Mouse (Mus musculus): Measurements from ENCODE around the gene Fgf22. TPM values are rescaled to one million over a fixed set of nuclear protein-coding genes. Genes with fewer than 3 reads are reported as not detected.

The Fgf22 gene
- polyA plus RNA-seq, 1 experiment from 2014 or later: 1.2 TPM

DNA sequence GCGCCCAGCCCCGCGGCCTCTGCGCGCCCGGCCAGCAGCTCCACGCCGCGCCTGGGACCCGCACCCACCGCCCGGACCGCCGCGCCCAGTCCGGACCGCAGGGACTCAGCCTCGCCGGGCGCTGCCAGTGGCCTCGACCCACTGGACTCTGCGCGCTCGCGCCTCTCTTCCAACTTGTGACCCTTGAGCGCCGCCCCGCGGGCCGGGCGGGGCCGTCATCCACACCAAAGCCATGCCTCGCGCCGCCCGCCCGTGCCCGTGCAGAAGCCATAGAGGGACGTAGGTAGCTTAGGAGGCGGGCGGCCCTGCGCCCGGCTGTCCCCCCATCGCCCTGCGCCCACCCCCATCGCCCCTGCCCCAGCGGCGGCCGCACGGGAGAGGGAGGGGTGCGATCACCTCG lies 19.5 kb upstream of the Fgf22 start:
- H3K4me1 ChIP-seq: no peaks in the 10 kb centered on the region
- H3K9me3 ChIP-seq: peaks cover 50% of the 10 kb centered on the region
- 0 out of 2 replicates have a peak overlapping the region, but pooled peaks have one; percentile 10 for H3K27ac ChIP-seq
- H3K4me3 ChIP-seq: no peak overlapping the region
- no peak for ATAC-seq (ENCODE audit: low FRiP score, low read depth)
- H3K9ac ChIP-seq: no peak overlapping the region
- peak overlapping the region; percentile 36 for H3K4me2 ChIP-seq (replicated peaks)
- 26% methylated on average over 48 of the region's 52 CpGs for WGBS
- peaks cover 77% of the 10 kb centered on the region for H3K36me3 ChIP-seq
- peaks cover 19% of the 10 kb centered on the region for H3K27me3 ChIP-seq (replicated peaks)

DNA sequence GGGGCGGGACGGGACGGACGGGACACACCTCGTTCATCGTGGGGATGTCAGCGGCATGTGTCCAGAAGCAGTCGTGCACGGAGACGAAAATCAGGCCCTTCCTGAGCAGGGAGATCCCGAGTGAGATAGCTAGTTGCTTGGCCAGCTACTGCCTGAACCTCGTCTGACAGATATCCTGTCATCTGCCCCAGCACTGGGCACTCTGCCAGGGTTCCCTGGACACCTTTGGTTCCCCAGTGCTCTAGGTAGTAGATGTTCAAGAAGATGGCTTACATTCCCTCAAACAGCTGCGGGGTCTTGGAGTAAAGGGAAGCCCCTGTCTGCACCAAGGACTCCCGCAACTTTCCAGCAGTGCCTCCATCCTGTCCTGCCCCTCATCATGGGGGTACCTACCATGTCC lies 18.2 kb upstream of the Fgf22 start:
- Histone ChIP-seq H3K4me1 (no peaks in the 10 kb centered on the region), H3K36me3 (peaks cover 91% of the 10 kb centered on the region), H3K4me3 (no peak overlapping the region), H3K27ac (no peak overlapping the region), H3K4me2 (replicated peaks) (no peak overlapping the region), H3K9ac (no peak overlapping the region), H3K27me3 (replicated peaks) (peaks cover 19% of the 10 kb centered on the region), H3K9me3 (peaks cover 53% of the 10 kb centered on the region)
- ATAC-seq (ENCODE audit: low FRiP score, low read depth): no peak
- 92% methylated on average over 14 of the region's 14 CpGs for WGBS

DNA sequence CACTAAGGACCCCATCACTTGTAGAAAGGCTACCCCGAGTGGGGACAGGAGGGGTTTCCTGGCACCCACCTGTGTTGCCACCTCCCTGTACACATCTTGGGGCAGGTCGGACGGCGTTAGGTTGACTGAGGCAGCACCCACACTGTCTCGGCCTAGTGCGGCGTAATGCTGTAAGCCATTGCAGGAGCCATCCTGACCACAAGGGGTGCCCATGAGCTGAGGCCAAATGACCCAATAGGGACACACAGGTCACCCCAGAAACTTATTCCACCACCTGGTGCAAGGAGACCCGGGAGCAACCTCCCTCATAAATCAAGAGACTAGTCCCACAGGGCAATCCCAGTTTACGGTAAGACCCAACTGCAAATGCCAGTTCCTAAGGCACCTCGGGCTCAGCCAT lies 16.6 kb upstream of the Fgf22 start:
- H3K9me3 ChIP-seq: peaks cover 53% of the 10 kb centered on the region
- no peak overlapping the region for H3K4me2 ChIP-seq (replicated peaks)
- no peak overlapping the region for H3K4me3 ChIP-seq
- no peak overlapping the region for H3K27ac ChIP-seq
- WGBS: 87% methylated on average over 10 of the region's 10 CpGs
- ATAC-seq (ENCODE audit: low FRiP score, low read depth): no peak
- peaks cover 98% of the 10 kb centered on the region for H3K36me3 ChIP-seq
- peaks cover 19% of the 10 kb centered on the region for H3K27me3 ChIP-seq (replicated peaks)
- no peak overlapping the region for H3K9ac ChIP-seq
- no peaks in the 10 kb centered on the region for H3K4me1 ChIP-seq

DNA sequence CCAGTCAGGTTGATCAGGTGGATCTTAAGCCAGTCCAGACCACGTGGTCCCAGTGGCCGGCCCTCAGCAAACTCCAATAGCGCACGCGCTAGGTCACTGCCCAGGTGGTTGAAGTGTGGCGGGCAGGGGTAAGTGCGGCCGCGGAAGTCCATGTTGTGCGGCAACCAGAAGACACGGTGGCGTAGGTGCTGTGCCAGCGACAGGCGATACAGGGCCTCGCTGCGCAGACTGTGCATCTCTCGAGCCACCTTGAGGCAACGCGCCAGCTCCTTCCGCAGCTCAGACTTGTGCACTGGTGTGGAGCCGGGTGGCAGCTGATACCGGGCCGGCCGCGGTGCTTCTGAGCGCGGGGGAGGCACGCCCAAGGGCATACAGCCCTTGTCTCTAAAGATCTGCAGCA lies 15.6 kb upstream of the Fgf22 start:
- H3K9ac ChIP-seq: no peak overlapping the region
- H3K27me3 ChIP-seq (replicated peaks): peaks cover 19% of the 10 kb centered on the region
- H3K27ac ChIP-seq: no peak overlapping the region
- no peak overlapping the region for H3K4me2 ChIP-seq (replicated peaks)
- no peaks in the 10 kb centered on the region for H3K4me1 ChIP-seq
- H3K36me3 ChIP-seq: peaks cover 97% of the 10 kb centered on the region
- no peak overlapping the region; the same call in 1 of the 2 replicates for H3K4me3 ChIP-seq
- H3K9me3 ChIP-seq: peaks cover 53% of the 10 kb centered on the region
- WGBS: 95% methylated on average over 28 of the region's 28 CpGs
- ATAC-seq (ENCODE audit: low FRiP score, low read depth): no peak

DNA sequence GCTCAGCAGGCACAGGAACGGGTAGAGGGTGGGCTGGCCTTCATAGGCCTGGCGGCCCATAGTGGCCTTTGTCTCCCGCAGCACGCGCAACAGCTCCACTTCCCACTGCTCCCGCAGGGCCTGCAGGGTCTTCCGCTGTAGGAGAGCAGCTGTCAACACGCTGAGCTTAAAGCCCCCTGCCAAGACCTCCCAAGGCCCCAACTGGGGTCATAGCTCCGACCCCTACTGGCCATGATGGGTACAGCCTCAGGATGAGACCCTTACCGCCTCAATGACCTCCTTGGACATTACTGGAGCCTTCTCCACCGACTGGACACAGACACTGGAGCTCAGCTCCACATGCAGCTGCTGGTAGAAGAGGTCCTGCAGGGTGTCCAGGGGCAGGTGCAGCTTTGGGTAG lies 14.0 kb upstream of the Fgf22 start:
- WGBS: 74% methylated on average over 11 of the region's 11 CpGs

DNA sequence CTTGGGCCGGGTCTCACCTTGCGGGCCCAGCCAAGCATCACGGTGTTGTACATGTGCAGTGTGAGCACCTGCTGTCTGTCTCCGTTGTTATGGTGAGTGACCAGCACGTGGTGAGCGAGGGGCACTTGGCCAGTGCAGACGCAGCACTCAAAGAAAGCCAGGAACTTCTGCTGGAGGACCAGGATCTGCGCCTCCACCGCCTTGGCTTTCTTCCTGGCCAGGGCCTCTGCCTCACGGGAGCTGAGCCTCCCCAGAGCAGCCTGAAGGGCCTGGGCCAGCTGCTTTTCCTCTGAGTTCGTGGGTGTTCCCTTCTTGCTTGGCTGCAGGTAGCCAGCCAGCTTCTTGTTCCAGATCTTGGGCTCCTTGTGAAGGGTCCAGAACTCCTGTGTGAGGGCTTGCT lies 11.7 kb upstream of the Fgf22 start:
- H3K27ac ChIP-seq: no peak overlapping the region
- no peak overlapping the region for H3K4me3 ChIP-seq
- ATAC-seq (ENCODE audit: low FRiP score, low read depth): no peak
- peaks cover 7% of the 10 kb centered on the region; the same call in 1 of the 2 replicates for H3K4me1 ChIP-seq
- H3K9me3 ChIP-seq: peaks cover 25% of the 10 kb centered on the region
- H3K9ac ChIP-seq: no peak overlapping the region
- H3K36me3 ChIP-seq: peaks cover 62% of the 10 kb centered on the region
- H3K4me2 ChIP-seq (replicated peaks): no peak overlapping the region
- no peaks in the 10 kb centered on the region for H3K27me3 ChIP-seq (replicated peaks)
- WGBS: 95% methylated on average over 11 of the region's 11 CpGs

More for the DNA sequence above, 14.0 kb upstream of the Fgf22 start:
- Histone ChIP-seq H3K4me3 (no peak overlapping the region; the same call in 1 of the 2 replicates), H3K27me3 (replicated peaks) (peaks cover 9% of the 10 kb centered on the region), H3K36me3 (peaks cover 85% of the 10 kb centered on the region), H3K4me1 (peaks cover 5% of the 10 kb centered on the region; the same call in 1 of the 2 replicates), H3K4me2 (replicated peaks) (no peak overlapping the region), H3K27ac (no peak overlapping the region), H3K9me3 (peaks cover 45% of the 10 kb centered on the region), H3K9ac (no peak overlapping the region)
- no peak for ATAC-seq (ENCODE audit: low FRiP score, low read depth)

DNA sequence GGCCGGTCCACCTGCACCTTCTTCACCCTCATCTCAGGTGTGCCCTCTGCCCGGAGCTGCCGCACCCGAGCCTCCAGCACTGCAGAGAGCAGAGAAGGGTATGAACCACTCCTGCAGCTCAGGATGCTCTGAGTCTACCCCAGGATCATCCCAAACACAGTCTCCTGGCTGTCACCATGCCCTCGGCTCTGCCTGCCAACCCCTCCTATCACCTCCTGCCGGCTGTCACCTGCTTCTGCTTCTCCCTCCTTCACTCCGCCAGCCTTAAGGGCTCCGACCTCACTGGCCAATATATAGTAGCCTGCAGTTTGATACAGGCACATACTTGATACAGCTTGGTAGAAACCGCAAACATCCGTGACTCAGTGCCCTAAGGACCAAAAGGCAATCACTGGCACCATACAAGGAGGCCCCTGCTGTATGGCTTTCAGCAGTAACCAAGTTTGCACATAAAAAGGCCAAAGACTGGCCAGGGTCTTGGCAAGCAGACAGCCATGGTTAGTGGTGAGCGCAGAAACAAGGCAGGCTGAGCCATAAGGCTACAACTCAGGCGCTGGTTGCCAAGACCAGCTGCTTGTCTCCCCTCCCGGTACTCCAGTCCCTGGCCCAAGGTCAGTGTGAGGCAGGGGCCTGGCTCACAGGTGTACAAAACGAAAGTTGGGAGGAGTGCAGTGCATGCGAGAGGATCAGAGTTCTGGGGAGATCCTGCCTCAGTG lies 11.1 kb upstream of the Fgf22 start:
- Histone ChIP-seq H3K9ac (no peak overlapping the region), H3K36me3 (peaks cover 56% of the 10 kb centered on the region), H3K9me3 (peaks cover 19% of the 10 kb centered on the region), H3K4me3 (no peak overlapping the region), H3K27me3 (replicated peaks) (no peaks in the 10 kb centered on the region), H3K27ac (no peak overlapping the region), H3K4me2 (replicated peaks) (no peak overlapping the region), H3K4me1 (peaks cover 7% of the 10 kb centered on the region; the same call in 1 of the 2 replicates)
- ATAC-seq (ENCODE audit: low FRiP score, low read depth): no peak
- 93% methylated on average over 15 of the region's 15 CpGs for WGBS

DNA sequence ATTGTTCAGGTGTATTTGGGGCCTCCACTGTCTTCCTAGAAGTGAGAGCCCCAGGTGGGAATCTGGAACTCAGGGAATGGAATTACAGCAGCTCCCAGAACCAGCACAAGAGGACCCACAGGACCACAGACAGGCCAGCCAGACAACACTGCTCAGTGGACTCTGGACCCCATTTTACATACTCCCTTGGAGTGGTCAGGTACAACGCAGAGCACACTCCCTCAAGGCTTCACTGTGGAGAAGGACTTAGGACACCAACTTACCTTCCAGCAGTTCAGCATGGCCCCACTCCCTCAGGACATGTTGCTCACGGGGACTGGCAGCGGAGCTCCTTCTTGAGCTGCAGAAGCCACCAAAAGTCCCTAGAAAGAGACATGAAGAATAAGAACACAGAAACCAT lies 9.5 kb upstream of the Fgf22 start:
- WGBS: 96% methylated on average over 3 of the region's 3 CpGs
- Histone ChIP-seq H3K9ac (no peak overlapping the region), H3K27me3 (replicated peaks) (no peaks in the 10 kb centered on the region), H3K4me1 (peaks cover 7% of the 10 kb centered on the region; the same call in 1 of the 2 replicates), H3K4me3 (no peak overlapping the region), H3K36me3 (peaks cover 40% of the 10 kb centered on the region), H3K4me2 (replicated peaks) (peak overlapping the region; percentile 63), H3K9me3 (0 out of 2 replicates have a peak, but pooled peaks cover 3% of the 10 kb centered on the region), H3K27ac (no peak overlapping the region)
- ATAC-seq (ENCODE audit: low FRiP score, low read depth): no peak

DNA sequence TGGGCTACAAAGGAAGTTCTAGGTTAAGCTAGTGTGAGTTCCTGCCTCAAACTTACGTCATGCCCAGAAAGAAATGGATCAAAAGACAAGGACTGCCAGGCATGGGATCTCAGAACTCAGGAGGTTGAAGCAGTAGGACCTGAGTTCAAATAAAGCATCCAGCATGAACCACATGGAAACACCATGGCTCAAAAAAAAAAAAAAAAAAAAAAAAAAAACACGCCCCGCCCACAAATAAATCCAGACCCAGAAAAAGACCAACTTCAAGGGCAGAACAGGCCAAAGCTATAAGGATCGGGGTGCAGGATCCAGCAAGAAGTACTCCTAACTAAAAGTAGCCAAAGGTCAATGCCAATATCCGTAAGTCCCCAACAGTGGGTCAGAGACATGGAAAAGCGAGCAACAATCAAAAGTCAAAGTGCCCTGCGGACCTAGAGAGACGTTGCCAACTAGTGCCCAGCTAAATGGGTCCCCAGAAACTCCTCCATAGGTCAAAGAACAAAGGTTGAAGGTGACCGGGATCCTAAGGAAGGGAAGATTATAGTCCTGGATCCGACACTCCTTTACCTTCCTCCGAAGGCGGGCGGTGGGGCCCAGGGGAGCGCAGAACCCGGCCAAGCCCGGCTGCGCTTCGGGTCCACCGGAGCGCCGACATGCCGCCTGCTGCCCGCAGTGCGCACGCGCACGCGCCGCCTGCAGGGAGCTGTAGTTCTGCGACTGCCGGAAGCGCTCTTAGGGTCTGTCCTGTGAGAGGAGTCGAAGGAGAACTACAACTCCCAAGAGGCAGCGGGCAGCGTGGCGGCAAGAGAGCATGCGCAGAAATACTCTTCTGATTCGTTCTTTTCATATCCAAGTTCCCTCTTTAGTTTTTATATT lies 8.7 kb upstream of the Fgf22 start, which contains the start of gene Polrmt:
Gene Polrmt, minus strand, starts transcription at position 684 of the 876 bp plus-strand sequence.
- peak within 1 kb of the TSS; percentile 53 for H3K4me3 ChIP-seq
- no peak within 1 kb of the TSS for H3K27ac ChIP-seq
- WGBS: 4% methylated on average over 38 of the region's 38 CpGs
- H3K4me2 ChIP-seq (replicated peaks): peak within 1 kb of the TSS; percentile 63
- H3K4me1 ChIP-seq: peaks cover 7% of the 10 kb centered on the region; the same call in 1 of the 2 replicates
- peak; percentile 95 for ATAC-seq (ENCODE audit: low FRiP score, low read depth)
- peak within 1 kb of the TSS; percentile 58 for H3K9ac ChIP-seq
- H3K27me3 ChIP-seq (replicated peaks): no peaks in the 10 kb centered on the region
- no peaks in the 10 kb centered on the region for H3K9me3 ChIP-seq
- H3K36me3 ChIP-seq: peaks cover 32% of the 10 kb centered on the region

DNA sequence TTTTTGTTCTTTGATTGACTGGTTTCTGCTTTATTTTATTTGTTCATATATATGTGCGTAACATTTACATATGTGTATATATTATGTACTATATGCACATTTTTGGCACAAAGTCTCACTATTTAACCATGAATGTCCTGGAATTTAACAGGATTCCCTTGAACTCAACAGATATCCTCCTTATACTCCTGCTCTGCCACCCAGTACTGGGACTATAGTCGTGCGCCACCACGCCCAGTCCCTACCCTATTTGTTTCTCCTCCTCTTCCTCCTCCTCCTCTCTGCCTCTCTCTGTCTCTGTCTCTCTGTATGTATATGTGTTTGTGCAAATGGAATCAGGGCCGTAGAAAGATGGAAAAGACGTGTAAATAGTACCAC lies 8.1 kb upstream of the Fgf22 start:
- WGBS: 28% methylated on average over 6 of the region's 6 CpGs
- no peaks in the 10 kb centered on the region for H3K27me3 ChIP-seq (replicated peaks)
- H3K9me3 ChIP-seq: no peaks in the 10 kb centered on the region
- H3K4me2 ChIP-seq (replicated peaks): peak overlapping the region; percentile 63
- peaks cover 7% of the 10 kb centered on the region; the same call in 1 of the 2 replicates for H3K4me1 ChIP-seq
- no peak overlapping the region for H3K27ac ChIP-seq
- no peak overlapping the region for H3K9ac ChIP-seq
- peak; percentile 48 for ATAC-seq (ENCODE audit: low FRiP score, low read depth)
- peaks cover 26% of the 10 kb centered on the region for H3K36me3 ChIP-seq
- H3K4me3 ChIP-seq: no peak overlapping the region

DNA sequence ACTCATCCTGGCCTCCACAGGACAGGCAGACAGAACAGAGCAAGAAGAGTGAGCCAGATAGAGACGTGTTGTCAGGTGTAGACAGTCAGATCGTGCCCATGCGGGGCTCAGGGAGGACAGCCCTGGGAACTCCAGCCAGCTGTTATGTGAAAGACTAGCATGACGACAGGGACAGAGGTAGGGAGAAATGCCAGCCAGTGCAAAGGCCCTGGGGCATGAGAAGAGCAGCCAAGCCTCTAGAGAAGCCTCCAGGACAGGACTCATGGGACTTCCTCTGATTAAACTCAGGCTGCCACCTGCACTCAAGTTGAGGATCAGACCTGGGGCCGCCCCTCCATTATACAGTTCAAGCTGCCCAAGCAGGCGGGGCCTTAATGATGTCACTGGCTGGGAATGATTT lies 6.4 kb upstream of the Fgf22 start:
- H3K4me3 ChIP-seq: no peak overlapping the region
- peaks cover 7% of the 10 kb centered on the region; the same call in 1 of the 2 replicates for H3K4me1 ChIP-seq
- H3K27me3 ChIP-seq (replicated peaks): no peaks in the 10 kb centered on the region
- ATAC-seq (ENCODE audit: low FRiP score, low read depth): no peak
- WGBS: 81% methylated on average over 6 of the region's 6 CpGs
- no peaks in the 10 kb centered on the region for H3K9me3 ChIP-seq
- no peak overlapping the region for H3K4me2 ChIP-seq (replicated peaks)
- no peak overlapping the region for H3K27ac ChIP-seq
- peaks cover 11% of the 10 kb centered on the region for H3K36me3 ChIP-seq
- H3K9ac ChIP-seq: no peak overlapping the region

DNA sequence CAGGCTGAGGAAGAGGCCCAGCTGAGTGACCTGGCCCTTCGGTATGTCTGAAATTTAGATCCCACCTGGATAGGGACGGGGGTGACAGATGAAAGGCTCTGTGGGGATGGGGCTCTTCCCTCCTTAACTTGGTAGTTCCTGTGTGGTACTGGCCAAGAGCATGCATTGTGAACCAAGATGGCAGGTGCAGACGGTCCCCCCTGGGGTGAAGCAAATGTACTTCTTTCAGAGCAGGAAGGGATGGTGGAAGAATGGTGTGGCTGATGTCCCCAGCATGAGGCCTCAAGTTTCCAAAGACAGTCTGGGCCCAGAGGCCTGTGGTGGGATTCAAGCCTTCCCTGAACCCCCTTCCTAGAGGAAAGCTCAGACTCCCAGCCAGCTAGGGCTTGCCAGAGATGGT lies 978 bp downstream of the Fgf22 start:
- Histone ChIP-seq H3K4me1 (peaks cover 17% of the 10 kb centered on the region), H3K27ac (no peak overlapping the region), H3K4me3 (no peak overlapping the region), H3K9me3 (no peaks in the 10 kb centered on the region), H3K27me3 (replicated peaks) (no peaks in the 10 kb centered on the region), H3K9ac (no peak overlapping the region), H3K36me3 (peaks cover 51% of the 10 kb centered on the region), H3K4me2 (replicated peaks) (no peak overlapping the region)
- 77% methylated on average over 3 of the region's 3 CpGs for WGBS
- ATAC-seq (ENCODE audit: low FRiP score, low read depth): no peak

Measured in neural tube, embryonic 12.5 days (tissue).